Mouse (Mus musculus) liver, postnatal 0 days (tissue): ENCODE measurements around the gene Nars2.

Experiments used
- CTCF ChIP-seq: sonication (generic); IDR thresholded peaks from 2 replicates; pipeline ENCODE4 v1.5.1; 2016; ENCODE audit warnings: antibody characterized with exemption, low read depth
- EP300 ChIP-seq: IDR thresholded peaks from 2 replicates; pipeline ENCODE4 v1.6.1; 2016; ENCODE audit warnings: antibody characterized with exemption, low read depth, mild to moderate bottlenecking

DNA sequence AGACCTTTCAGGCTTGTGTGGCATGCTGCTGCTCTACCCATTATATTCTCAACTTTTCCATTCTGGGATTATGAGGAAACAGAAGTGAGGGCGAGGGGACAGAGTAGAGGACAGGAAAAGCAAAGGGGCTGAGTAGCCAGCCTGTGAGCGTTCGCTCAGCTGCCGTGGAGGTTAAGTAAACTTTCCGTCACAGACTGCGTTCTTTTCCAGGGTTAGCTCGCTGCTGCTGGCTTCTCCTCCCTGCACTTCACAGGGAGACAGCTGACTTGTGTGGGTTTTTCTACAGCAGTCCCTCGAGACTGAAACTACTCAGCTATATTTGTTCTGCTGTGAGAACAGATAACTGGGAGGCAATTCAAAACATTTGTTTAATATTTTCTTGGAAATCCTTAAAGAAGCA, 34.5 kb downstream of the Nars2 start:
- TF ChIP-seq CTCF (no peak), EP300 (no peak)
